Mouse (Mus musculus): ENCODE data around the gene Mfsd13b. TPM values are rescaled to one million over a fixed set of nuclear protein-coding genes. Genes with fewer than 3 reads are reported as not detected.
"Not testable (repeated sequence)": the region's sequence is repeated elsewhere in the genome, so short reads cannot be mapped to it uniquely, and the experiment has no call there.

Gene Mfsd13b
- total RNA-seq, 1 experiment = not detected

- no peak overlapping the region for H3K4me3 ChIP-seq (ENCODE audit: insufficient read depth in 1 of 2, low read depth in 1 of 2, low read length in 2 of 2, poor library complexity in 1 of 2, severe bottlenecking in 1 of 2)
- TF ChIP-seq HCFC1 (IDR thresholded peaks at IDR 0.05; ENCODE audit: borderline replicate concordance, insufficient read depth, low read length) (no peak), ZC3H11A (IDR thresholded peaks at IDR 0.05; ENCODE audit: borderline replicate concordance, low read depth, low read length) (no peak), ZNF384 (IDR thresholded peaks at IDR 0.05; ENCODE audit: low read depth, low read length) (no peak), CHD2 (IDR thresholded peaks at IDR 0.05; ENCODE audit: low read depth, low read length) (no peak)
- no peak for DNase-seq (ENCODE audit: low read depth, low spot score)
- no peak overlapping the region for H3K27ac ChIP-seq (ENCODE audit: insufficient read depth, low read depth, low read length, poor library complexity, severe bottlenecking)
- no peak overlapping the region for H3K9ac ChIP-seq (ENCODE audit: insufficient read depth, low read depth, low read length, poor library complexity, severe bottlenecking)
- no peaks in the 10 kb centered on the region for H3K9me3 ChIP-seq (ENCODE audit: control insufficient read depth, insufficient read depth, low read depth, low read length)
- in situ Hi-C loops (cut with MboI; ENCODE audit: low sequenced_read_pairs in 2 of 2, unreplicated experiment in 2 of 2) = no loop called here
- peaks cover 0 to 3% of the 10 kb centered on the region in 2 experiments; a peak in 1 of 4 replicates for H3K4me1 ChIP-seq (ENCODE audit: control insufficient read depth in 2 of 2, insufficient read depth in 2 of 2, low read length in 2 of 2, poor library complexity in 1 of 2)
- peaks cover 56% of the 10 kb centered on the region for H3K36me3 ChIP-seq (ENCODE audit: control insufficient read depth, insufficient read depth, low read length, poor library complexity, severe bottlenecking)
Observed at GRCm38 (mm10) chr7:120943936-120944509, 38.3 kb upstream of the Mfsd13b start.

GRCm38 (mm10) chr7:120953591-120953990 is 28.7 kb upstream of the Mfsd13b start:
- peaks cover 14% of the 10 kb centered on the region for H3K36me3 ChIP-seq (ENCODE audit: control insufficient read depth, insufficient read depth, low read length, poor library complexity, severe bottlenecking)
- H3K4me3 ChIP-seq (ENCODE audit: insufficient read depth in 1 of 2, low read depth in 1 of 2, low read length in 2 of 2, poor library complexity in 1 of 2, severe bottlenecking in 1 of 2); in situ Hi-C loops (cut with MboI; ENCODE audit: low sequenced_read_pairs in 2 of 2, unreplicated experiment in 2 of 2); DNase-seq (ENCODE audit: low read depth, low spot score); H3K4me1 ChIP-seq (ENCODE audit: control insufficient read depth in 2 of 2, insufficient read depth in 2 of 2, low read length in 2 of 2, poor library complexity in 1 of 2); H3K9ac ChIP-seq (ENCODE audit: insufficient read depth, low read depth, low read length, poor library complexity, severe bottlenecking); H3K27ac ChIP-seq (ENCODE audit: insufficient read depth, low read depth, low read length, poor library complexity, severe bottlenecking); H3K9me3 ChIP-seq (ENCODE audit: control insufficient read depth, insufficient read depth, low read depth, low read length): not testable (repeated sequence)

GRCm38 (mm10) chr7:120960116-120960515 is 22.2 kb upstream of the Mfsd13b start:
- Histone ChIP-seq H3K4me1 (ENCODE audit: control insufficient read depth in 2 of 2, insufficient read depth in 2 of 2, low read length in 2 of 2, poor library complexity in 1 of 2) (no peaks in the 10 kb centered on the region), H3K9ac (ENCODE audit: insufficient read depth, low read depth, low read length, poor library complexity, severe bottlenecking) (no peak overlapping the region), H3K4me3 (ENCODE audit: insufficient read depth in 1 of 2, low read depth in 1 of 2, low read length in 2 of 2, poor library complexity in 1 of 2, severe bottlenecking in 1 of 2) (no peak overlapping the region), H3K36me3 (ENCODE audit: control insufficient read depth, insufficient read depth, low read length, poor library complexity, severe bottlenecking) (peaks cover 20% of the 10 kb centered on the region), H3K9me3 (ENCODE audit: control insufficient read depth, insufficient read depth, low read depth, low read length) (no peaks in the 10 kb centered on the region), H3K27ac (ENCODE audit: insufficient read depth, low read depth, low read length, poor library complexity, severe bottlenecking) (no peak overlapping the region)
- in situ Hi-C loops (cut with MboI; ENCODE audit: low sequenced_read_pairs in 2 of 2, unreplicated experiment in 2 of 2) = no loop called here
- DNase-seq (ENCODE audit: low read depth, low spot score) = no peak
- TF ChIP-seq ZC3H11A (IDR thresholded peaks at IDR 0.05; ENCODE audit: borderline replicate concordance, low read depth, low read length) (no peak), HCFC1 (IDR thresholded peaks at IDR 0.05; ENCODE audit: borderline replicate concordance, insufficient read depth, low read length) (no peak), MAFK (IDR thresholded peaks at IDR 0.05; ENCODE audit: insufficient read depth, low read depth, low read length) (no peak), CHD2 (IDR thresholded peaks at IDR 0.05; ENCODE audit: low read depth, low read length) (no peak), ZNF384 (IDR thresholded peaks at IDR 0.05; ENCODE audit: low read depth, low read length) (no peak)

GRCm38 (mm10) chr7:120960601-120961000 is 21.7 kb upstream of the Mfsd13b start:
- Histone ChIP-seq H3K36me3 (ENCODE audit: control insufficient read depth, insufficient read depth, low read length, poor library complexity, severe bottlenecking) (peaks cover 20% of the 10 kb centered on the region), H3K9ac (ENCODE audit: insufficient read depth, low read depth, low read length, poor library complexity, severe bottlenecking) (no peak overlapping the region), H3K27ac (ENCODE audit: insufficient read depth, low read depth, low read length, poor library complexity, severe bottlenecking) (no peak overlapping the region), H3K4me3 (ENCODE audit: insufficient read depth in 1 of 2, low read depth in 1 of 2, low read length in 2 of 2, poor library complexity in 1 of 2, severe bottlenecking in 1 of 2) (no peak overlapping the region), H3K4me1 (ENCODE audit: control insufficient read depth in 2 of 2, insufficient read depth in 2 of 2, low read length in 2 of 2, poor library complexity in 1 of 2) (no peaks in the 10 kb centered on the region), H3K9me3 (ENCODE audit: control insufficient read depth, insufficient read depth, low read depth, low read length) (no peaks in the 10 kb centered on the region)
- TF ChIP-seq ZNF384 (IDR thresholded peaks at IDR 0.05; ENCODE audit: low read depth, low read length) (no peak), HCFC1 (IDR thresholded peaks at IDR 0.05; ENCODE audit: borderline replicate concordance, insufficient read depth, low read length) (no peak), CHD2 (IDR thresholded peaks at IDR 0.05; ENCODE audit: low read depth, low read length) (no peak), MAFK (IDR thresholded peaks at IDR 0.05; ENCODE audit: insufficient read depth, low read depth, low read length) (no peak)
- no peak for DNase-seq (ENCODE audit: low read depth, low spot score)
- in situ Hi-C loops (cut with MboI; ENCODE audit: low sequenced_read_pairs in 2 of 2, unreplicated experiment in 2 of 2) = no loop called here

GRCm38 (mm10) chr7:120961893-120962292 is 20.4 kb upstream of the Mfsd13b start:
- Histone ChIP-seq H3K9me3 (ENCODE audit: control insufficient read depth, insufficient read depth, low read depth, low read length) (no peaks in the 10 kb centered on the region), H3K36me3 (ENCODE audit: control insufficient read depth, insufficient read depth, low read length, poor library complexity, severe bottlenecking) (peaks cover 16% of the 10 kb centered on the region), H3K4me1 (ENCODE audit: control insufficient read depth in 2 of 2, insufficient read depth in 2 of 2, low read length in 2 of 2, poor library complexity in 1 of 2) (peaks cover 0 to 2% of the 10 kb centered on the region in 2 experiments; a peak in 1 of 4 replicates), H3K9ac (ENCODE audit: insufficient read depth, low read depth, low read length, poor library complexity, severe bottlenecking) (no peak overlapping the region), H3K4me3 (ENCODE audit: insufficient read depth in 1 of 2, low read depth in 1 of 2, low read length in 2 of 2, poor library complexity in 1 of 2, severe bottlenecking in 1 of 2) (no peak overlapping the region), H3K27ac (ENCODE audit: insufficient read depth, low read depth, low read length, poor library complexity, severe bottlenecking) (no peak overlapping the region)
- DNase-seq (ENCODE audit: low read depth, low spot score) = no peak
- TF ChIP-seq CHD2 (IDR thresholded peaks at IDR 0.05; ENCODE audit: low read depth, low read length) (no peak), MAFK (IDR thresholded peaks at IDR 0.05; ENCODE audit: insufficient read depth, low read depth, low read length) (no peak), HCFC1 (IDR thresholded peaks at IDR 0.05; ENCODE audit: borderline replicate concordance, insufficient read depth, low read length) (no peak), ZC3H11A (IDR thresholded peaks at IDR 0.05; ENCODE audit: borderline replicate concordance, low read depth, low read length) (no peak), ZNF384 (IDR thresholded peaks at IDR 0.05; ENCODE audit: low read depth, low read length) (no peak)
- in situ Hi-C loops (cut with MboI; ENCODE audit: low sequenced_read_pairs in 2 of 2, unreplicated experiment in 2 of 2) = no loop called here

Data from ES-E14 (cell line).